Mouse (Mus musculus) cortical plate, adult 2 months (tissue): ENCODE data around the gene Kcna5. TPM values are rescaled to one million over a fixed set of nuclear protein-coding genes. Genes with fewer than 3 reads are reported as not detected.

ENCODE experiments used
- H3K27ac ChIP-seq: fragments of 200-500 bp; 2 replicates; pipeline ENCODE4 v1.5.1; 2012; ENCODE audit warnings: low read length, control low read depth, inconsistent platforms; ENCODE audit not compliant: insufficient read depth
- H3K4me1 ChIP-seq: fragments of 200-500 bp; 2 replicates; pipeline ENCODE4 v1.6.1; 2011; ENCODE audit warnings: low read length; ENCODE audit not compliant: control insufficient read depth, insufficient read depth
- H3K4me3 ChIP-seq: fragments of 200-500 bp; 2 replicates; pipeline ENCODE4 v1.5.1; 2011; ENCODE audit warnings: mild to moderate bottlenecking, low read length, control low read depth; ENCODE audit not compliant: insufficient read depth
- CTCF ChIP-seq: fragments of 200-500 bp; IDR thresholded peaks from 2 replicates; pipeline ENCODE4 v1.5.1; 2011; ENCODE audit warnings: mild to moderate bottlenecking, control low read depth, low read length; ENCODE audit not compliant: insufficient read depth; ENCODE audit errors: extremely low read depth
- POLR2A ChIP-seq: fragments of 200-500 bp; IDR thresholded peaks from 2 replicates; pipeline ENCODE4 v1.6.1; 2011; ENCODE audit warnings: mild to moderate bottlenecking, low read length, control low read depth; ENCODE audit not compliant: insufficient read depth; ENCODE audit errors: extremely low read depth
- polyA plus RNA-seq: library from polyadenylated mRNA; depleted of rRNA; stranded (reverse); fragments of >200 nt; gene quantifications from 2 replicates; pipeline ENCODE4 v1.2.3, GENCODE M21; 2012; rRNA removed

Kcna5 gene
- polyA plus RNA-seq, 1 experiment, result 1.9 TPM

DNA sequence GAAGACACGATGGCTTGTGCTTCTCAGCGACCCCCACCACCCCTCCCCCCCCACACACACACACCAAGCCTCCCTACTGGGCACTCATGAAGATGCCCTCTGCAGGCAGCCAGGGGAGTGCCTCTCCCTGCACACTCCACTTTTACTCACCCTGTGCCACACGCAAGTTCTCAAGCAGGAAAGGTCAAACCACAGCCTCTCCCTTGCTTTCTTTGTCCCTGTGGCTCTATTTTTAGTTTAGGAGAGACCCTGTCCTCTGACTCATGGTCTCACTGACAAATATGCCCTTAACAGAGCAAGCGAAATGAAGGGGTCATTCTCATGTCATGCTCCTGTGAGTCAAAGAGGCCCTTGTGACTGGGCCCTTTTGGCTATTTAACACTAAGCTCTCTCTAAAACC lies 50.3 kb downstream of the Kcna5 start:
- TF ChIP-seq CTCF (no peak), POLR2A (no peak)
- no peaks in the 10 kb centered on the region for H3K4me1 ChIP-seq
- H3K4me3 ChIP-seq, result no peak overlapping the region
- no peak overlapping the region for H3K27ac ChIP-seq

DNA sequence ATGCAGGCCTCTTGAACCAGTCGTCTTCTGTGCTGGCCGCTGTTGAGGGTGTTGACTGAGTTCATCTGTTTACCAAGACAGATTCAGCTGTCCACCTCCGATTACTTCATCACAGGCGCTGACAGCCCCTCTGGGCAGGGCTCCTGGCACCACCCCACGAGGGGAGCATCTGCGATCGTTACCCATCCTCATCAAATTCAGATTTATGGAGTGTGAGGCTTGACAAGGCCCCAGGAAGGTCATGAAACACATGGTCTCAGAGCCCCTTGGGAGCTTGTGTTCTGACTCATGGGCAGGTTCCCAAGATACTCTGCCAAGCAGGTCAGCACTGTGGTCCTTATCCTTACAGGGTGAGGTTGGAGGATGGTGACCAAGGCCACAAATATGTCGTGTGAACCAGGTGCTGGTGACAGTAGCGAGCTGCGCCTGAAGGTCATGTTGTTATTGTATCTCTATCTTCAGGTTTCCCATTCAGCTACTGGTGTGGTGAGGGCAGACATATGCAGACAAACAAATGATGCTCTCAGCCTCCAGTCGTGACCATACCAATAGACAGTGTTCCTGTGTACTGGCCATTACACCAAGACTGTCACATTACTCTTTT lies 51.8 kb downstream of the Kcna5 start:
- Histone ChIP-seq H3K27ac (no peak overlapping the region), H3K4me1 (no peaks in the 10 kb centered on the region), H3K4me3 (no peak overlapping the region)
- TF ChIP-seq POLR2A, result no peak
- TF ChIP-seq CTCF, result no peak

Other genes starting within 250 kb of the Kcna5 start
- 27.2 and 30.1 TPM in 2 replicates for gene Kcna1, start 111.0 kb upstream of the Kcna5 start, polyA plus RNA-seq
- gene Kcna6, start 205.3 kb upstream of the Kcna5 start, polyA plus RNA-seq, result 44.9 and 45.3 TPM in 2 replicates